Mouse (Mus musculus): Measurements from ENCODE around the gene Gm973. TPM values are rescaled to one million over a fixed set of nuclear protein-coding genes. Genes with fewer than 3 reads are reported as not detected.
A peak's percentile ranks its signal among the peaks of the same experiment; 100 is the strongest.

Gm973 gene
- 5.5 and 8.1 TPM in 2 replicates for polyA plus RNA-seq (2015; fragmentation: Nextera tagmentation; extraction: Ambion mirVana)

- Histone ChIP-seq H3K36me3 (ENCODE audit: insufficient read depth, low read length) (no peaks in the 10 kb centered on the region), H3K4me1 (ENCODE audit: insufficient read depth, low read depth, low read length) (peaks cover 10% of the 10 kb centered on the region; the same call in 1 of the 2 replicates), H3K27ac (ENCODE audit: low read length) (peak within 1 kb of the TSS; percentile 87), H3K9ac (replicated peaks; ENCODE audit: low read depth) (no peak within 1 kb of the TSS), H3K9me3 (ENCODE audit: low read length) (no peaks in the 10 kb centered on the region), H3K4me3 (ENCODE audit: low read depth, low read length) (peak within 1 kb of the TSS; percentile 29; the same call in 1 of the 2 replicates), H3K27me3 (replicated peaks; ENCODE audit: insufficient read depth, low read length) (no peaks in the 10 kb centered on the region), H3K4me2 (replicated peaks; ENCODE audit: low read depth, low read length) (peak within 1 kb of the TSS; percentile 57)
- ATAC-seq (peak; percentile 91), DNase-seq (ENCODE audit: low spot score) (peak; percentile 95)
- 6% methylated on average over 25 of the region's 25 CpGs for WGBS
- peak; percentile 63 for TF ChIP-seq EP300 (IDR thresholded peaks at IDR 0.05)
- TF ChIP-seq CTCF (IDR thresholded peaks at IDR 0.05), result no peak
Observed at GRCm38 (mm10) chr1:59516026-59516917, at the start of gene Gm973. Gene Gm973 (plus strand): TSS chr1:59516264.

- Histone ChIP-seq H3K4me1 (ENCODE audit: insufficient read depth, low read depth, low read length) (0 out of 2 replicates have a peak, but pooled peaks cover 2% of the 10 kb centered on the region), H3K9me3 (ENCODE audit: low read length) (no peaks in the 10 kb centered on the region), H3K4me2 (replicated peaks; ENCODE audit: low read depth, low read length) (no peak overlapping the region), H3K9ac (replicated peaks; ENCODE audit: low read depth) (no peak overlapping the region), H3K4me3 (ENCODE audit: low read depth, low read length) (no peak overlapping the region), H3K27me3 (replicated peaks; ENCODE audit: insufficient read depth, low read length) (no peaks in the 10 kb centered on the region), H3K27ac (ENCODE audit: low read length) (no peak overlapping the region), H3K36me3 (ENCODE audit: insufficient read depth, low read length) (no peaks in the 10 kb centered on the region)
- 46% methylated on average over 4 of the region's 4 CpGs for WGBS
- DNase-seq (ENCODE audit: low spot score) (no peak), ATAC-seq (no peak)
- TF ChIP-seq CTCF (IDR thresholded peaks at IDR 0.05), result no peak
- no peak for TF ChIP-seq EP300 (IDR thresholded peaks at IDR 0.05)
Observed at GRCm38 (mm10) chr1:59469170-59469569, 46.9 kb upstream of the Gm973 start.

GRCm38 (mm10) chr1:59470766-59471165, 45.3 kb upstream of the Gm973 start:
- 51% methylated on average over 4 of the region's 4 CpGs for WGBS
- no peaks in the 10 kb centered on the region for H3K27me3 ChIP-seq (replicated peaks; ENCODE audit: insufficient read depth, low read length)
- H3K4me1 ChIP-seq (ENCODE audit: insufficient read depth, low read depth, low read length), result 0 out of 2 replicates have a peak, but pooled peaks cover 2% of the 10 kb centered on the region
- H3K27ac ChIP-seq (ENCODE audit: low read length), result no peak overlapping the region
- DNase-seq (ENCODE audit: low spot score), result no peak
- no peak overlapping the region for H3K4me3 ChIP-seq (ENCODE audit: low read depth, low read length)
- H3K36me3 ChIP-seq (ENCODE audit: insufficient read depth, low read length), result no peaks in the 10 kb centered on the region
- H3K9me3 ChIP-seq (ENCODE audit: low read length), result no peaks in the 10 kb centered on the region
- ATAC-seq, result no peak
- H3K4me2 ChIP-seq (replicated peaks; ENCODE audit: low read depth, low read length), result no peak overlapping the region
- TF ChIP-seq EP300 (IDR thresholded peaks at IDR 0.05) (no peak), CTCF (IDR thresholded peaks at IDR 0.05) (no peak)
- no peak overlapping the region for H3K9ac ChIP-seq (replicated peaks; ENCODE audit: low read depth)

- 0 out of 2 replicates have a peak overlapping the region, but pooled peaks have one; percentile 6 for H3K4me2 ChIP-seq (replicated peaks; ENCODE audit: low read depth, low read length)
- no peaks in the 10 kb centered on the region for H3K9me3 ChIP-seq (ENCODE audit: low read length)
- no peak overlapping the region for H3K27ac ChIP-seq (ENCODE audit: low read length)
- no peak overlapping the region for H3K9ac ChIP-seq (replicated peaks; ENCODE audit: low read depth)
- TF ChIP-seq EP300 (IDR thresholded peaks at IDR 0.05), result no peak
- TF ChIP-seq CTCF (IDR thresholded peaks at IDR 0.05), result peak; percentile 18
- 0 out of 2 replicates have a peak, but pooled peaks cover 2% of the 10 kb centered on the region for H3K4me1 ChIP-seq (ENCODE audit: insufficient read depth, low read depth, low read length)
- DNase-seq (ENCODE audit: low spot score) (peak; percentile 48), ATAC-seq (peak; percentile 52)
- no peaks in the 10 kb centered on the region for H3K27me3 ChIP-seq (replicated peaks; ENCODE audit: insufficient read depth, low read length)
- no peak overlapping the region for H3K4me3 ChIP-seq (ENCODE audit: low read depth, low read length)
- 21% methylated on average over 10 of the region's 11 CpGs for WGBS
- no peaks in the 10 kb centered on the region for H3K36me3 ChIP-seq (ENCODE audit: insufficient read depth, low read length)
Observed at GRCm38 (mm10) chr1:59472368-59473180, 43.5 kb upstream of the Gm973 start.

- DNase-seq (ENCODE audit: low spot score) (peak; percentile 66), ATAC-seq (peak; percentile 65)
- Histone ChIP-seq H3K4me1 (ENCODE audit: insufficient read depth, low read depth, low read length) (0 out of 2 replicates have a peak, but pooled peaks cover 2% of the 10 kb centered on the region), H3K9ac (replicated peaks; ENCODE audit: low read depth) (no peak overlapping the region), H3K27me3 (replicated peaks; ENCODE audit: insufficient read depth, low read length) (no peaks in the 10 kb centered on the region), H3K36me3 (ENCODE audit: insufficient read depth, low read length) (no peaks in the 10 kb centered on the region), H3K27ac (ENCODE audit: low read length) (peak overlapping the region; percentile 23; the same call in 1 of the 2 replicates), H3K9me3 (ENCODE audit: low read length) (no peaks in the 10 kb centered on the region), H3K4me3 (ENCODE audit: low read depth, low read length) (no peak overlapping the region), H3K4me2 (replicated peaks; ENCODE audit: low read depth, low read length) (0 out of 2 replicates have a peak overlapping the region, but pooled peaks have one; percentile 6)
- WGBS, result 18% methylated on average over 4 of the region's 4 CpGs
- no peak for TF ChIP-seq CTCF (IDR thresholded peaks at IDR 0.05)
- no peak for TF ChIP-seq EP300 (IDR thresholded peaks at IDR 0.05)
Observed at GRCm38 (mm10) chr1:59473181-59473555, 42.9 kb upstream of the Gm973 start.

- H3K4me3 ChIP-seq (ENCODE audit: low read depth, low read length), result no peak overlapping the region
- no peaks in the 10 kb centered on the region for H3K36me3 ChIP-seq (ENCODE audit: insufficient read depth, low read length)
- H3K9me3 ChIP-seq (ENCODE audit: low read length), result no peaks in the 10 kb centered on the region
- no peak for ATAC-seq
- H3K27ac ChIP-seq (ENCODE audit: low read length), result no peak overlapping the region
- no peak overlapping the region for H3K9ac ChIP-seq (replicated peaks; ENCODE audit: low read depth)
- no peak overlapping the region for H3K4me2 ChIP-seq (replicated peaks; ENCODE audit: low read depth, low read length)
- 31% methylated on average over 2 of the region's 2 CpGs for WGBS
- no peak for DNase-seq (ENCODE audit: low spot score)
- H3K27me3 ChIP-seq (replicated peaks; ENCODE audit: insufficient read depth, low read length), result no peaks in the 10 kb centered on the region
- 0 out of 2 replicates have a peak, but pooled peaks cover 2% of the 10 kb centered on the region for H3K4me1 ChIP-seq (ENCODE audit: insufficient read depth, low read depth, low read length)
- TF ChIP-seq EP300 (IDR thresholded peaks at IDR 0.05), result no peak
- TF ChIP-seq CTCF (IDR thresholded peaks at IDR 0.05), result no peak
Observed at GRCm38 (mm10) chr1:59475618-59476017, 40.4 kb upstream of the Gm973 start.
